Mouse (Mus musculus) thymus, adult 2 months (tissue): Measurements from ENCODE around the gene Rsph10b.

ENCODE experiments used
- CTCF ChIP-seq: fragments of 200-500 bp; IDR thresholded peaks from 2 replicates; pipeline ENCODE4 v1.5.1; 2012; ENCODE audit warnings: mild to moderate bottlenecking, control low read depth, low read length, moderate library complexity, borderline replicate concordance; ENCODE audit not compliant: control insufficient read depth, poor library complexity, insufficient read depth; ENCODE audit errors: extremely low read depth
- POLR2A ChIP-seq: fragments of 200-500 bp; IDR thresholded peaks from 2 replicates; pipeline ENCODE4 v1.6.1; 2012; ENCODE audit warnings: mild to moderate bottlenecking, low read length, control low read depth, moderate library complexity; ENCODE audit not compliant: control insufficient read depth, poor library complexity, insufficient read depth; ENCODE audit errors: extremely low read depth

- TF ChIP-seq POLR2A (no peak), CTCF (no peak)
Measured at GRCm38 (mm10) chr5:143982361-143982760, 49.5 kb downstream of the Rsph10b start.
